Mouse (Mus musculus) layer of hippocampus, adult 9-11 months (tissue): ENCODE results near the gene Gm38394.
A peak's percentile ranks its signal among the peaks of the same experiment; 100 is the strongest.

Experiments
- DNase-seq: peaks from one replicate; pipeline ENCODE4 v3.0.0; 2022

The Gm38394 gene

GRCm38 (mm10) chr1:133662941-133663340 is 1.8 kb upstream of the Gm38394 start:
- no peak for DNase-seq

- DNase-seq, result peak; percentile 68
Measured at GRCm38 (mm10) chr1:133660466-133661202, 484 bp downstream of the Gm38394 start, which contains the start of gene Zbed6. TSS of gene Zbed6 (minus strand) at chr1:133660885.

- DNase-seq, result no peak
Measured at GRCm38 (mm10) chr1:133658878-133659277, 2.2 kb downstream of the Gm38394 start.

GRCm38 (mm10) chr1:133656811-133657210 is 4.3 kb downstream of the Gm38394 start:
- DNase-seq, result no peak

- DNase-seq, result no peak
Measured at GRCm38 (mm10) chr1:133653033-133653432, 8.1 kb downstream of the Gm38394 start.

GRCm38 (mm10) chr1:133650288-133651055 is 10.6 kb downstream of the Gm38394 start:
- no peak for DNase-seq

GRCm38 (mm10) chr1:133645652-133646051 is 15.5 kb downstream of the Gm38394 start:
- DNase-seq, result no peak

- no peak for DNase-seq
Measured at GRCm38 (mm10) chr1:133641163-133641562, 20.0 kb downstream of the Gm38394 start.

- DNase-seq, result no peak
Measured at GRCm38 (mm10) chr1:133638517-133638916, 22.6 kb downstream of the Gm38394 start.

GRCm38 (mm10) chr1:133632168-133632567 is 28.9 kb downstream of the Gm38394 start:
- DNase-seq, result no peak

- no peak for DNase-seq
Measured at GRCm38 (mm10) chr1:133625052-133625451, 36.1 kb downstream of the Gm38394 start.

GRCm38 (mm10) chr1:133618311-133618710 is 42.8 kb downstream of the Gm38394 start:
- no peak for DNase-seq

GRCm38 (mm10) chr1:133617908-133618307 is 43.2 kb downstream of the Gm38394 start:
- no peak for DNase-seq

GRCm38 (mm10) chr1:133613817-133614216 is 47.3 kb downstream of the Gm38394 start:
- DNase-seq, result no peak

GRCm38 (mm10) chr1:133611436-133611835 is 49.7 kb downstream of the Gm38394 start:
- DNase-seq, result no peak

- no peak for DNase-seq
Measured at GRCm38 (mm10) chr1:133610601-133611000, 50.5 kb downstream of the Gm38394 start.

GRCm38 (mm10) chr1:133609771-133610502 is 51.2 kb downstream of the Gm38394 start, which contains the start of gene Snrpe:
TSS of gene Snrpe (minus strand) at chr1:133610291.
- peak; percentile 96 for DNase-seq

- no peak for DNase-seq
Measured at GRCm38 (mm10) chr1:133603174-133603573, 57.9 kb downstream of the Gm38394 start.

GRCm38 (mm10) chr1:133596298-133597007 is 64.7 kb downstream of the Gm38394 start:
- peak; percentile 19 for DNase-seq

- DNase-seq, result no peak
Measured at GRCm38 (mm10) chr1:133585995-133586537, 75.1 kb downstream of the Gm38394 start.

- DNase-seq, result no peak
Measured at GRCm38 (mm10) chr1:133571293-133571692, 89.8 kb downstream of the Gm38394 start.
